Mouse (Mus musculus) layer of hippocampus, adult 11-12 months (tissue): ENCODE measurements around the gene Olfr691.
A peak's percentile ranks its signal among the peaks of the same experiment; 100 is the strongest.
"Not testable (repeated sequence)": the region's sequence is repeated elsewhere in the genome, so short reads cannot be mapped to it uniquely, and the experiment has no call there.

Experiments used
- DNase-seq: peaks from one replicate; pipeline ENCODE4 v3.0.0; 2022; ENCODE audit warnings: low spot score

The Olfr691 gene

GRCm38 (mm10) chr7:105342170-105342569 is at the start of gene Olfr691:
Gene Olfr691, minus strand, starts transcription at chr7:105342270.
- no peak for DNase-seq

- DNase-seq = no peak
These were observed 48.2 kb upstream of the Olfr691 start for GRCm38 (mm10) chr7:105390236-105390635.

- DNase-seq = no peak
These were observed 45.6 kb upstream of the Olfr691 start for GRCm38 (mm10) chr7:105387696-105388095.

- no peak for DNase-seq
These were observed 38.3 kb upstream of the Olfr691 start for GRCm38 (mm10) chr7:105380329-105380728.

GRCm38 (mm10) chr7:105374866-105375265 is 32.8 kb upstream of the Olfr691 start, which contains the start of gene Gm5901:
Gene Gm5901, plus strand, starts transcription at chr7:105375038.
- no peak for DNase-seq

- DNase-seq = peak; percentile 46
These were observed 31.9 kb upstream of the Olfr691 start for GRCm38 (mm10) chr7:105373976-105374375.

- DNase-seq = no peak
These were observed 31.4 kb upstream of the Olfr691 start for GRCm38 (mm10) chr7:105373509-105373908.

- DNase-seq = no peak
These were observed 30.8 kb upstream of the Olfr691 start for GRCm38 (mm10) chr7:105372912-105373311.

- DNase-seq = no peak
These were observed 26.5 kb upstream of the Olfr691 start for GRCm38 (mm10) chr7:105368521-105368920.

GRCm38 (mm10) chr7:105367930-105368329 is 25.9 kb upstream of the Olfr691 start, which contains the start of gene Olfr692:
Gene Olfr692, plus strand, starts transcription at chr7:105368230.
- no peak for DNase-seq

- DNase-seq = no peak
These were observed 25.2 kb upstream of the Olfr691 start for GRCm38 (mm10) chr7:105367268-105367667.

GRCm38 (mm10) chr7:105361713-105362112 is 19.6 kb upstream of the Olfr691 start:
- DNase-seq = no peak

- not testable (repeated sequence) for DNase-seq
These were observed 14.4 kb upstream of the Olfr691 start for GRCm38 (mm10) chr7:105356487-105356886.

- DNase-seq = not testable (repeated sequence)
These were observed 14.0 kb upstream of the Olfr691 start for GRCm38 (mm10) chr7:105356064-105356463.

GRCm38 (mm10) chr7:105342752-105343151 is 682 bp upstream of the Olfr691 start:
- no peak for DNase-seq

GRCm38 (mm10) chr7:105334004-105334403 is 8.1 kb downstream of the Olfr691 start, which contains the start of gene Olfr690:
Gene Olfr690, minus strand, starts transcription at chr7:105334104.
- DNase-seq = no peak

GRCm38 (mm10) chr7:105325302-105325701 is 16.8 kb downstream of the Olfr691 start:
- no peak for DNase-seq

- DNase-seq = no peak
These were observed 31.2 kb downstream of the Olfr691 start, which contains the start of gene Olfr689 for GRCm38 (mm10) chr7:105310865-105311264. Gene Olfr689, plus strand, starts transcription at chr7:105311165.

- no peak for DNase-seq
These were observed 52.0 kb downstream of the Olfr691 start for GRCm38 (mm10) chr7:105290051-105290450.

- no peak for DNase-seq
These were observed 54.3 kb downstream of the Olfr691 start, which contains the start of gene Olfr688 for GRCm38 (mm10) chr7:105287795-105288194. Gene Olfr688, plus strand, starts transcription at chr7:105288095.
